In the genomic region with DNA sequence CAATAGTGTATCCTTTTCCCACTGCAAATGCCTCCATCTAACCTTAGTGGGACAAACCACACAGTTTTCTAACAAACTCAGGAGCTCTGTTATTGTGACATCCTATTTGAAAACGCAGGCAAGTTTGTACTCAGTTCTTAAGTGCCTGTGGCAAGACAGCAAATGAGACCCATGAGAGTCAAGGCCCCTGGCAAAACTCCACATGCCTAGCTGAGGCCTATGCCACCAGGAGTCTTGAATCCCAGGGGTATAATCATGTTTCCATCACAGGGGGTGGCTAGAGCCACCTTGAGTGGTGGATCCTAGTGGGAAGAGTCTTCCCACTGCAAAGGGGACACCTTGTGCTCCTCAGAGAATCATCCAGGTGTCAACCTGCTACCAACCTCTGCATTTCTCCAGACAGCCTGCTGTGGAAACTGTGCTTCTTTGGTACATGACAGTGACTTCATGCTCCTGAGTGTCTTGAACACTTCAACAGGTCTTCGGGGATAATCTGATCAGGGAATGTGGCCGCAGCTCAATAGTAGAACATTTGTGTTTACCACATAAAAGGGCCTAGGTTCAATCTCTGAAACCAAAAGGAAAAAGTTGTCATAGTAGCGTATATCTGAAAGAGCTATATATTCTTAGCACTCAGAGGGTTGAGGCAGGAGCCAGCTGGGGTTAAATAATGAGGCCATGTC, we compare ENCODE assay signal across 21 mouse cellular contexts.
"Had no signal": no experiment of that assay in that cellular context is flagged by ENCODE, and none has a peak within 500 bp of the region (broad histone marks: within the 10 kb centered on the region; RNA-seq: fewer than 3 reads in every experiment).

No protein-coding gene starts in this region.

- H3K4me1 ChIP-seq: lung, embryonic 15.5 days had no signal

- H3K9ac ChIP-seq: limb, embryonic 13.5 days; liver, embryonic 12.5 days; liver, embryonic 15.5 days; lung, embryonic 15.5 days; midbrain, embryonic 15.5 days; neural tube, embryonic 13.5 days had no signal

- DNase-seq: kidney, adult 9 months; kidney, postnatal 14 days; kidney, postnatal 4 days; liver; lung, adult 18-20 months; lung, postnatal 10 days; lung, postnatal 36 days; retina, postnatal 1 day; right cerebral cortex, postnatal 25 days; spleen, adult 18-20 months; thymus, adult 18-20 months; thymus, postnatal 36 days had no signal

- H3K27me3 ChIP-seq: limb, embryonic 13.5 days; liver, embryonic 12.5 days; liver, embryonic 15.5 days; lung, embryonic 15.5 days; megakaryocyte, embryonic 14.5 days; midbrain, embryonic 15.5 days; neural tube, embryonic 13.5 days had no signal

- H3K27ac ChIP-seq: limb, embryonic 10.5 days; limb, embryonic 13.5 days; liver, embryonic 12.5 days; liver, embryonic 15.5 days; lung, embryonic 15.5 days; midbrain, embryonic 10.5 days; midbrain, embryonic 15.5 days; neural tube, embryonic 13.5 days had no signal

- H3K4me2 ChIP-seq: limb, embryonic 13.5 days; liver, embryonic 12.5 days; liver, embryonic 15.5 days; lung, embryonic 15.5 days; midbrain, embryonic 15.5 days; neural tube, embryonic 13.5 days had no signal

- H3K9me3 ChIP-seq: limb, embryonic 10.5 days; liver, embryonic 12.5 days; liver, embryonic 15.5 days; lung, embryonic 15.5 days; midbrain, embryonic 10.5 days; midbrain, embryonic 15.5 days had no signal

- ATAC-seq: liver, embryonic 12.5 days; midbrain, embryonic 15.5 days had no signal

- H3K36me3 ChIP-seq: limb, embryonic 10.5 days; limb, embryonic 13.5 days; liver, embryonic 12.5 days; liver, embryonic 15.5 days; lung, embryonic 15.5 days; midbrain, embryonic 10.5 days; midbrain, embryonic 15.5 days; neural tube, embryonic 13.5 days had no signal

- H3K4me3 ChIP-seq: limb, embryonic 10.5 days; limb, embryonic 13.5 days; liver, embryonic 12.5 days; liver, embryonic 15.5 days; lung, embryonic 15.5 days; megakaryocyte, embryonic 14.5 days; midbrain, embryonic 10.5 days; midbrain, embryonic 15.5 days; neural tube, embryonic 13.5 days had no signal
